Mouse (Mus musculus) heart, adult 2 months (tissue): ENCODE measurements around the gene Tmem97.

Experiments used
- CTCF ChIP-seq: fragments of 200-600 bp; IDR thresholded peaks from 2 replicates; pipeline ENCODE4 v1.8.1; 2022; ENCODE audit warnings: antibody characterized with exemption, mild to moderate bottlenecking, moderate library complexity
- EP300 ChIP-seq: fragments of 200-500 bp; IDR thresholded peaks from 2 replicates; pipeline ENCODE4 v1.6.1; 2011; ENCODE audit warnings: low read depth, low read length, control low read depth; ENCODE audit not compliant: insufficient read depth
- POLR2A ChIP-seq: fragments of 200-500 bp; IDR thresholded peaks from 2 replicates; pipeline ENCODE4 v1.6.1; 2011; ENCODE audit warnings: mild to moderate bottlenecking, low read depth, low read length, control low read depth; ENCODE audit not compliant: insufficient read depth

GRCm38 (mm10) chr11:78545181-78545580, 5.4 kb downstream of the Tmem97 start:
- TF ChIP-seq POLR2A (no peak), CTCF (no peak), EP300 (no peak)
